14 mouse cellular contexts compared by ENCODE assay signal in the genomic region with DNA sequence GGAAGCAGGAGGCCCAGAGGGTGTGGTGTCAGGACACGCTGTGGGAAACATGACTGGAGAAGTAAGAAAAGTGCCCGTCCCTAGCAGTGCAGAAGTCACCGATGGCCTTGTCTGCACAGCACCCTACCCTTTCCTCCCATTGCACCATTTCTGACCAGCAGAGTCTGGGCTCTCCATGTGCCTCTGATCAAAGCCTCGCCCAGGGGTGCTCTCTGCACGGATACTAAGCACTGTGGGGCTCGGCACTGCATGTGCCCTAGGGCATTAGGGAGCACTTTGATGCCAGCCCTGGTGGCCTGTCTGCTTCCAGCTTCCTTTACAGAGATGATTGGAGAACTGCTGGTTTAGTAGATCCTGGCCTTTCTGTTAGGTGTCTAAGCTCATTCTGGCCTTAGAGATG. TPM values are rescaled to one million over a fixed set of nuclear protein-coding genes. Genes with fewer than 3 reads are reported as not detected.
DNase-seq lines count a peak whose midpoint lies in the region; ATAC-seq and TF ChIP-seq lines count a peak whose summit lies in the region.
"Had no signal": no experiment of that assay in that cellular context is flagged by ENCODE, and none has a peak within 500 bp of the region (broad histone marks: within the 10 kb centered on the region; RNA-seq: fewer than 3 reads in every experiment).

No protein-coding gene starts in this region.

- peaks cover 81% of the 10 kb centered on the region for H3K4me1 ChIP-seq in bone marrow macrophage, adult 2 months (ENCODE audit: control insufficient read depth, insufficient read depth, low read length)
- peaks cover 32% of the 10 kb centered on the region for H3K4me1 ChIP-seq in olfactory bulb, adult 2 months (ENCODE audit: control insufficient read depth, insufficient read depth, low read length)
- peaks cover 44% of the 10 kb centered on the region for H3K4me1 ChIP-seq in kidney, embryonic 15.5 days

- intact Hi-C loops in heart, postnatal 25 days (cut with DNase I) = no loop called here
- intact Hi-C loops in left cerebral cortex, adult 2 months (cut with DNase I) = no loop called here

- H3K4me3 ChIP-seq in left cerebral cortex, adult 2 months = no peak overlapping the region
- 0 out of 2 replicates have a peak overlapping the region, but pooled peaks have one; percentile 2 for H3K4me3 ChIP-seq in bone marrow macrophage, adult 2 months (ENCODE audit: insufficient read depth, low read length)
- H3K4me3 ChIP-seq in olfactory bulb, adult 2 months (ENCODE audit: insufficient read depth, low read depth, low read length) = no peak overlapping the region
- no peak overlapping the region for H3K4me3 ChIP-seq in kidney, embryonic 15.5 days (replicated peaks)
- H3K4me3 ChIP-seq: midbrain, embryonic 10.5 days had no signal

- no peak for TF ChIP-seq CTCF in left cerebral cortex, adult 2 months (IDR thresholded peaks at IDR 0.05)
- no peak for TF ChIP-seq CTCF in bone marrow macrophage, adult 2 months (IDR thresholded peaks at IDR 0.05; ENCODE audit: low read depth, low read length)
- no peak for TF ChIP-seq CTCF in olfactory bulb, adult 2 months (IDR thresholded peaks at IDR 0.05; ENCODE audit: insufficient read depth, low read depth, low read length)

- no peak overlapping the region for H3K9ac ChIP-seq in kidney, embryonic 15.5 days

- DNase-seq in heart, adult 11 months = peak; percentile 94
- no peak for DNase-seq in heart, postnatal 25 days (ENCODE audit: low spot score)
- no peak for DNase-seq in left cerebral cortex, adult 2 months (ENCODE audit: extremely low spot score in 1 of 2, low spot score in 2 of 2)
- no peak for DNase-seq in left cerebral cortex, adult 8-10 months (ENCODE audit: low spot score in 2 of 2)
- no peak for DNase-seq in right cerebral cortex, adult 2 months (ENCODE audit: low spot score in 2 of 2)
- DNase-seq: adrenal gland, postnatal 36 days; cerebellum, postnatal 25 days; gastrocnemius, postnatal 25 days; kidney, adult 9 months; left cerebral cortex, postnatal 4 days had no signal

- no peaks in the 10 kb centered on the region for H3K27me3 ChIP-seq in kidney, embryonic 15.5 days

- no peak overlapping the region for H3K4me2 ChIP-seq in kidney, embryonic 15.5 days

- H3K36me3 ChIP-seq in kidney, embryonic 15.5 days = no peaks in the 10 kb centered on the region

- 83% methylated on average over 6 of the region's 6 CpGs for WGBS in olfactory bulb, adult 2 months
- WGBS in kidney, embryonic 15.5 days = 76% methylated on average over 6 of the region's 6 CpGs

- no peak for ATAC-seq in kidney, embryonic 15.5 days (replicated peaks; ENCODE audit: low FRiP score)

- H3K27ac ChIP-seq in left cerebral cortex, adult 2 months = peak overlapping the region; percentile 24; the same call in 1 of the 2 replicates
- peak overlapping the region; percentile 91 for H3K27ac ChIP-seq in bone marrow macrophage, adult 2 months (ENCODE audit: insufficient read depth, low read depth, low read length)
- peak overlapping the region; percentile 37; the same call in 1 of the 2 replicates for H3K27ac ChIP-seq in olfactory bulb, adult 2 months (ENCODE audit: insufficient read depth, low read depth, low read length)
- H3K27ac ChIP-seq in kidney, embryonic 15.5 days = no peak overlapping the region; the same call in 1 of the 2 replicates
- H3K27ac ChIP-seq: midbrain, embryonic 10.5 days had no signal

- no peaks in the 10 kb centered on the region for H3K9me3 ChIP-seq in kidney, embryonic 15.5 days (replicated peaks)
- H3K9me3 ChIP-seq: midbrain, embryonic 10.5 days had no signal

- TF ChIP-seq POLR2A in bone marrow macrophage, adult 2 months (IDR thresholded peaks at IDR 0.05; ENCODE audit: borderline replicate concordance, low read depth, low read length) = no peak
- TF ChIP-seq POLR2A in olfactory bulb, adult 2 months (IDR thresholded peaks at IDR 0.05; ENCODE audit: insufficient read depth, low read depth, low read length) = no peak

RNA-seq across cellular contexts. Expression of a gene that starts 37.2 kb away (rescaled TPM):
- total RNA-seq in heart, postnatal 25 days (2021) = under 1 TPM; 0.39 to 0.68 TPM
- under 1 TPM; 0.79 to 0.93 TPM for total RNA-seq in left cerebral cortex, adult 2 months (2021)
- 1 to 10 TPM; 1.4 to 2.0 (median 1.5) TPM for total RNA-seq in left cerebral cortex, adult 8-10 months (2022)
- 3.3 and 5.3 TPM in 2 replicates for polyA plus RNA-seq in bone marrow macrophage, adult 2 months (2012; ENCODE audit: insufficient read depth, insufficient read length, missing spikeins)
- polyA plus RNA-seq in olfactory bulb, adult 2 months (2012; ENCODE audit: insufficient read depth, insufficient read length, low replicate concordance, missing spikeins) = not detected in 2 replicates
- 9.5 and 11.8 TPM in 2 replicates for polyA plus RNA-seq in kidney, embryonic 15.5 days (2015; fragmentation: Nextera tagmentation; extraction: Ambion mirVana)

RNA-seq across cellular contexts. Expression of a gene that starts 54.7 kb away (rescaled TPM):
- total RNA-seq in heart, postnatal 25 days (2021) = 100 to 1,000 TPM; 211 to 235 TPM
- 100 to 1,000 TPM; 126 to 129 TPM for total RNA-seq in left cerebral cortex, adult 2 months (2021)
- total RNA-seq in left cerebral cortex, adult 8-10 months (2022) = 100 to 1,000 TPM; 112 to 128 (median 121) TPM
- 83.8 and 87.8 TPM in 2 replicates for polyA plus RNA-seq in bone marrow macrophage, adult 2 months (2012; ENCODE audit: insufficient read depth, insufficient read length, missing spikeins)
- not detected in 2 replicates for polyA plus RNA-seq in olfactory bulb, adult 2 months (2012; ENCODE audit: insufficient read depth, insufficient read length, low replicate concordance, missing spikeins)
- 167 and 174 TPM in 2 replicates for polyA plus RNA-seq in kidney, embryonic 15.5 days (2015; fragmentation: Nextera tagmentation; extraction: Ambion mirVana)
